Mouse (Mus musculus) heart, postnatal 25 days (tissue): ENCODE data around the gene Tmem223. TPM values are rescaled to one million over a fixed set of nuclear protein-coding genes. Genes with fewer than 3 reads are reported as not detected.
A peak's percentile ranks its signal among the peaks of the same experiment; 100 is the strongest.

Experiments used
- DNase-seq: peaks from one replicate; pipeline ENCODE4 v3.0.0; 2022; ENCODE audit warnings: low spot score
- intact Hi-C: fragments of 180-260 bp; cut with DNase I; formaldehyde crosslinking; loops from one replicate; pipeline ENCODE4 v1.15.1; 2025
- total RNA-seq, 2 experiments: library from RNA; stranded (reverse); gene quantifications; 2 replicates each; pipeline ENCODE4 v1.2.3; 2021

Gene Tmem223
- total RNA-seq, 2 experiments from 2014 or later = 108 to 110 TPM

- intact Hi-C loops = no loop called here
- DNase-seq = peak; percentile 93
Observed at GRCm38 (mm10) chr19:8741243-8741869, 29.4 kb upstream of the Tmem223 start, which contains the start of gene Stx5a. TSS of gene Stx5a (plus strand) at chr19:8741413.

GRCm38 (mm10) chr19:8742176-8742575, 28.6 kb upstream of the Tmem223 start:
- DNase-seq = no peak
- intact Hi-C loops = no loop called here

- intact Hi-C loops = no loop called here
- DNase-seq = no peak
Observed at GRCm38 (mm10) chr19:8745382-8745781, 25.4 kb upstream of the Tmem223 start.

DNA sequence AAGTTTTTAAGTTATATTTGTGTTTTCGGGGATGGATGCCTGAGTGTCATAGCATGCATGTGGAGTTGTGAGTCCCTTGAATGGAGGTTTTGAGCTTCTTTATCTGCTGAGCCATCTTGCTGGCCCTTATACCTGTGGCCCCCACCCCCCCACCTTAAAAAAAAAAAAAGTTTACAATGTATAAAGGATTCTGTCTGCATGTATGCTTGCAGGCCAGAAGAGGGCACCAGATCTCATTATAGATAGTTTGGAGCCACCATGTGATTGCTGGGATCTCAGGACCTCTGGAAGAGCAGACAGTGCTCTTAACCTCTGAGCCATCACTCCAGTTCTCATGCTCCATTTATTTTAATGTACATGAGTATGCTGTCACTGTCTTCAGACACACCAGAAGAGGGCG, 23.4 kb upstream of the Tmem223 start:
- DNase-seq = no peak
- intact Hi-C loops = no loop called here

- intact Hi-C loops = loop anchor here (2.0 kb wide), 1 partner anchor 17 kb away; no protein-coding TSS in a partner anchor
- no peak for DNase-seq
Observed at GRCm38 (mm10) chr19:8755652-8756051, 15.1 kb upstream of the Tmem223 start.

GRCm38 (mm10) chr19:8756635-8757387, 14.0 kb upstream of the Tmem223 start, which contains the start of gene Nxf1:
TSS of gene Nxf1 (plus strand) at chr19:8757073.
- peak; percentile 82 for DNase-seq
- intact Hi-C loops = loop anchor here (2.0 kb wide), 1 partner anchor 16 kb away; no protein-coding TSS in a partner anchor

DNA sequence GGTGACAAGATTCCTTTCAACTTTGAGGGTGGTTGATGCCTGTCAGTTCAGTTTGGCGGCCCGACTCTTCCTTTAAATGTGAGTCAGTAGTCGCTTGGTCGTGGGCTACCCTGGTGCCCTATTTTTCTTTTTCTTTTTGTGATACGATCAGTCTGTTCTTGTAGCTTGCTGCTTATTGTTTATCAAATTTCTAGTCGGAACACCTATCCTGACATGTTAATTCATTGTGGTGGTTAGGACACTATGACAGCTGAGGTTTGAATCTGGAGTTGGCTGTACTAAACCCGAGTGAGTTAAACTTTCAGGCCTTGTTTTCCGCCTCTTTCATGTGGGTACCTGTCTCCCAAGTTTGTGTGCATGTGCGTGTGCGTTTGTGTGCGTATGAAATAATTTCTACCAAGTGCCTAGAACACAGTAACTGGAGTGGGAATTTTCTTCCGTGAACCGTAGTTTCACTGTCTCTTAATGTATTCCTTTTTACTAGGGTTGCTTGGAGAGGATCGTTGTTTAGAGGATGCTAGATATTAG, 13.3 kb upstream of the Tmem223 start:
- no peak for DNase-seq
- intact Hi-C loops = loop anchor here (2.0 kb wide), 1 partner anchor 15 kb away; no protein-coding TSS in a partner anchor

GRCm38 (mm10) chr19:8758899-8759298, 11.9 kb upstream of the Tmem223 start:
- intact Hi-C loops = no loop called here

GRCm38 (mm10) chr19:8760757-8761156, 10.0 kb upstream of the Tmem223 start:
- DNase-seq = no peak

More at GRCm38 (mm10) chr19:8758899-8759298, 11.9 kb upstream of the Tmem223 start:
- no peak for DNase-seq

DNA sequence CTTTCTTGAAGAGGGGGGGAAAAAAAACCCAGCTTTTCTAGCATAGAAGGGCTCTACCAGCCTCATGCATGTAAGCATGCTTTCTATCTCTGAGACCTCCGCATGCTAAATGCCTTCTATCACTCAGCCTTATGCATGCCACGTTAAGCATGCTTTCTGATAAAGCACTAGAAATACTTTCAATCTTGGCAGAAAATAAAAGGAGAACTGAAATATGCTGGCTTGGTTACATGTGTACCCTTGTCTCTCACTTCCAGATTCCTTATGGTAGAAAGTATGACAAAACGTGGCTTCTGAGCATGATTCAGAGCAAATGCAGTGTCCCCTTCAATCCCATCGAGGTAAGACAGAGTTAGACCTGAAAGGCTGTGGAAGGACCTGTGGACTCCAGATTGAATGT, 7.5 kb upstream of the Tmem223 start:
- intact Hi-C loops = no loop called here
- DNase-seq = no peak

More at GRCm38 (mm10) chr19:8760757-8761156, 10.0 kb upstream of the Tmem223 start:
- intact Hi-C loops = no loop called here

GRCm38 (mm10) chr19:8765562-8765961, 5.2 kb upstream of the Tmem223 start:
- intact Hi-C loops = no loop called here
- no peak for DNase-seq

GRCm38 (mm10) chr19:8772996-8773395, 2.2 kb downstream of the Tmem223 start:
- intact Hi-C loops = loop anchor here (2.0 kb wide), 1 partner anchor 16 kb away; the partner anchor contains the start of gene Nxf1
- DNase-seq = no peak

GRCm38 (mm10) chr19:8773409-8773808, 2.6 kb downstream of the Tmem223 start:
- DNase-seq = no peak
- intact Hi-C loops = loop anchor here (2.0 kb wide), 1 partner anchor 17 kb away; the partner anchor contains the start of gene Nxf1

DNA sequence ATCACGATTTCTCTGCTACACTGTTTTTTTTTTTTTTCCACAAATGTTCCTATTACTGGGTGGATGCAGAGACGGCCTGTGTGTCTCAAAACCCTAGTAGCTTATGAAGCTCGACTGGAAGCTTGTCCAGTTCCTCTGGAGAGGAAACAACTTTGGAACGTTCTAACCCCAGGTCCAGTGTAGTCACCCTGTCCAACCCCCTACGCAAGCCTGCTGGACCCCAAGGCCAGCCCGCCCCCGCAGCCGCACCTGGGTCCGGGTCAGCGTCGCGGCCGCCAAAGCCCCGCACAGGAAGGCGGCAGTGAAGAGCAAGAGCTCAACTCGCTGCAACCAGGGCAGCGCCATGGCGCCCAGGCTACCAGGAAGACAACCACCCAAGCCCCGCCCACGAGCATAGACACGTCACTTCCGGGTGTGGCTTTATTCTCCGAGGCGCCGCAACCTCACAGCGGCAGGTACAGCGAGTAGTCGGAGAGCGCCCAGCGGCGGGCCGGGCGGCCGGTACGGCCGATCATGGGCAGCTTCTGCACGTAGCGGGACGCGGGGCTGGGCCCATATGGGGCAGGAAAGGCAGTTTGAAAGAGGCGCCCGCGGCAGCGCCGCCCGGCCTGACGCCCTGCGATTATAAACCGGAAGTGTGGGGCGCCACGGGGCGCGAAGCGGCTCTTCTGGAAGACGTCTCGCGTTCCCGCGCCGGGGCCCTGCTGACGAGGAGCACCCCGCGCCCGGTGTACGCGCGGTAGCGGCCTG, 3.5 kb downstream of the Tmem223 start, which contains the start of gene Tmem179b:
Gene Tmem179b, minus strand, starts transcription at position 382 of the 750 bp plus-strand sequence.
- intact Hi-C loops = no loop called here
- DNase-seq = peak; percentile 91

- no peak for DNase-seq
- intact Hi-C loops = no loop called here
Observed at GRCm38 (mm10) chr19:8774951-8775421, 4.2 kb downstream of the Tmem223 start.

GRCm38 (mm10) chr19:8786008-8786781, 15.4 kb downstream of the Tmem223 start, which contains the start of gene Taf6l:
TSS of gene Taf6l (minus strand) at chr19:8786417.
- DNase-seq = peak; percentile 87
- intact Hi-C loops = no loop called here

- no peak for DNase-seq
- intact Hi-C loops = no loop called here
Observed at GRCm38 (mm10) chr19:8788521-8788920, 17.7 kb downstream of the Tmem223 start.

DNA sequence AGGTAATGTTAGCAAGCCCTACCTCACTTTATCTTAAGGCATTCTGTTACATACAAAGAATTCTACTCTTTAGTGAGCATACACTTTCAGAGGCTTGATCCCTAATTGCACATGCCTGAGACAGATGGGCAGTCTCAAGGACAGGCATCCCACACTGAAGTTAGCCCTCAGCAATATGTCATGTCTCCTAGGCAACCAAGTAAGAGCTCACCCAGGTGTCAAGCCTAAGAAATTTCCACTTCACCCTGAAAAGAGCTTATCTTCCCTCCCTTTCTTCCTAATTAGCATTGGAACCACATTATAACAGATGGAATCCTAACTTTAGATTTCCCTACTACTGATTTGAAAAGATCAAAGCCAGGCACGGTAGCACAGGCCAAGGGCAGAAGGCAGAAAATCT, 18.4 kb downstream of the Tmem223 start:
- intact Hi-C loops = no loop called here
- no peak for DNase-seq

DNA sequence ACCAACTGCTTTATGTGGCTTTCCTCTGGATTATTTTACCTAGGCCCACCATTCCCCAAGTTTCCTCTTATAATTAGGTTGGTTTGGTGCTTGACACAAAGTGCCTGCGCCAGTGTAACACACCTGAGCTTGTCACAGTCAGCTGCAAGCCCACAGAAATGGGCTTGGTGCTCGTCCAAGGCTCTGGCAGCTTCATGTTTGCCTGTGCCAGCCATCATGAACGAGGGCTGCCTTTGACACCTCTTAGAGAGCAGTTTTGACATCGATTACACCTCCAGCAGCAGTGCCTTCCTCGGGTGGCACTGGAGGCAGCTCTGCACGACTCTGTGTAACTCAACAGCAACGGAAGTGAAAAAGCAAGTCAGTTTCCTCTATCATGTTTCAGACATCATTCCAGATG, 19.4 kb downstream of the Tmem223 start:
- DNase-seq = no peak
- intact Hi-C loops = no loop called here
